Mouse (Mus musculus): ENCODE data around the gene Msh2.
A peak's percentile ranks its signal among the peaks of the same experiment; 100 is the strongest.

Gene Msh2

DNA sequence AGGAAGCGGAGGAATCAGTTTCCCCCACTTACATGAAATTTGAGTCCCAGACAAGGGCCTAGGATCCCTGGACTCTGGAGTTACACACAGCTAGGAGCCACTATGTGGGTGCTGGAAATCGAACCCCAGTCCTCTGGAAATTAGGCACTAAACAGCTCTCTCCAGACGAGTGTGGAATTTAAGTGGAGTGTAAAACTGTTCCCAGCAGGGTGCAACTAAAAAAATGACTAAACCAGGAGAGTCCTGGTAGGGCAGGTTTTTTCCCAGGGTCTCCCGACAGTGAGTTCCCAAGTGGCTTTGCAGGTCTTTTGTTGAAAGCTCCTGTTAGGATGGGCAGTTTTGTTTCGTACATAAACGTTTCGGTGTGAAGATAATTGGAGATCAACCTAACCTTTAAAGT is 52.6 kb downstream of the Msh2 start:
- no peak for DNase-seq

- DNase-seq = no peak
These were observed 54.6 kb downstream of the Msh2 start for GRCm38 (mm10) chr17:87726489-87727356.

DNA sequence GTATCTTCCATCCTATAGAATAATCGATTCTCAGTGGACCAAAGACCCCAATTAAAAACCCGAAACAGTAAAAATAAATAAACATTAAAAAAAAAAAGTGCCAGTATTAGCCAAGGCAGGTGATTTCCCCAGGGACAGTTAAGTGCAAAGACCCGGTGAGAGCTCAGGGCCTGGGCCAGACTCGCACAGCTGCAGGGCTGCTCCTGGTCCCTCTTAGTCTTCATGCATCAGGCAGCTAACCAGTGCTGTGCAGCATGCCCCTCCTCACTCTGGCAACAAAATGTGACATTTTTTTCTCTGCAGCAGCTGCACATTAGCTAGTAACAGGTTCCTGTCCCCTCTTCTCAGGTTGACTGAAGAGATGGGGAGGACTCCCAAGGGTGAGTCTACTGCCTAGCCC is 59.8 kb downstream of the Msh2 start:
- DNase-seq = no peak

- DNase-seq = no peak
These were observed 62.3 kb downstream of the Msh2 start for GRCm38 (mm10) chr17:87734471-87734870.

GRCm38 (mm10) chr17:87737144-87737543 is 65.0 kb downstream of the Msh2 start:
- DNase-seq = peak; percentile 23

GRCm38 (mm10) chr17:87739835-87740234 is 67.7 kb downstream of the Msh2 start:
- DNase-seq = no peak

DNA sequence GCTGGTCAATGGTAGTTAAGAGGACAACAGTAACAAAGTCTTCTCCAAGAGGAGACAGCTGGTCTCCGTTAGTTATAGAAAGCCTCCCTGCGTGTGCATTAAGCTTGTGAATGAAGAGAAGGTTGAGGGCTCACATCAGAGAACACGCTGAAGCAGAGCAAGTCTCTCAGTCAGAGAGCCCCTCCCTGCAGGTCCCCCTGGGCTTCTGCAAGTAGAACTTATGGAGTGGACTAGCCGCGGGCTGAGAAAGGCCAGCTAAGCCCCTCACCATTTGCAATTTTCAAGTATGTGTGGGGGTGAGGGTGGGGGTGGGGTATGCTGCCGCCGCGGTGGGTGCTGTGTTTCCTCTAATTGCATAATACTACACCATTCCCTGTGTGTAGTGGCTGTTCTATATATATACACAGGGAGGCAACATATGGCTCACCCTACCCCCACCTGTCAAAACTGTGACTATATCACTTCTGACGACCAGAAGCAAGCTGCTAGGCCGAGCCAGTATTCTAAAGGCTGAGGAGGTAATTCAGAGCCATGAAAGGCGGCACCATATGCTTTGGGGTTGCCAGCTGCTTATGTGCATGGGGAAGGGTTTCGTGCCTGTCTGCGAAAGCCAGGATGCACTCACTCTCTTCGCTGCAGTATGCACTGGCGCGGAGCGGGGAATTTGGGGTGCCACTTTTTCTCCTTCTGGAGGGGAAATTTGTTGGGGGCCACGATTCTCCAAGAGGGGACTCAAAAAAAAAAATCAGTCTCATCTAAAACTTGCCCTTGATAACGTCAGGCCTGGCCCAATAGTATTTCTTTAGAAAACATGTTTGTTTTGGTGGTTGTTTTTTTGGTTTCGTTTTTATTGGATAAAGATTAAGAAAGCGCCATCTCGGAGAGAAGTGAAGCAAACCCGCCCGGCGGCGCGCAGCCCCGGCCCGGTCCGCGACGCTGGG is 73.1 kb downstream of the Msh2 start:
- peak; percentile 86 for DNase-seq

GRCm38 (mm10) chr17:87745926-87746888 is 74.1 kb downstream of the Msh2 start:
- DNase-seq = peak; percentile 81

- DNase-seq = no peak
These were observed 88.2 kb downstream of the Msh2 start for GRCm38 (mm10) chr17:87760315-87760714.

DNA sequence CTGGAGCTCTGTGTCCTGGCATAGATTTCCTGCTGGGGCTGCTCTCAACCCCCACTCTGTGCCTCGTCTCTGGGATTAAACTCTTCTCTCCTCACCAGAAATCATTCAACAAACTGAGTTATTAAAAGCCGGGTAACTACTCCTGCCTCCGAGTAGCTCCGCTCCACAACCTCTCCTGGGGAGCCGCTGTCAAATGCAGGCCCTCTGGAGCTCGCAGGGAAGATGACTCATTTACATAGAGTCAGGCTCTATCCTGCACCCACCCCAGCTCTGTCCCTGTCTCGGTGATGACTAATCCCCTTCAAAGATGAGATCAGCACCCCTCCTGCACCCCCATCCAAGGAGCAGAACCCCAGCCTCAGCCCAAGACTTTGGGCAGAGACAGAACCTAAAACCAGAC is 91.0 kb downstream of the Msh2 start:
- DNase-seq = no peak

- DNase-seq = no peak
These were observed 92.9 kb downstream of the Msh2 start for GRCm38 (mm10) chr17:87765031-87765430.

DNA sequence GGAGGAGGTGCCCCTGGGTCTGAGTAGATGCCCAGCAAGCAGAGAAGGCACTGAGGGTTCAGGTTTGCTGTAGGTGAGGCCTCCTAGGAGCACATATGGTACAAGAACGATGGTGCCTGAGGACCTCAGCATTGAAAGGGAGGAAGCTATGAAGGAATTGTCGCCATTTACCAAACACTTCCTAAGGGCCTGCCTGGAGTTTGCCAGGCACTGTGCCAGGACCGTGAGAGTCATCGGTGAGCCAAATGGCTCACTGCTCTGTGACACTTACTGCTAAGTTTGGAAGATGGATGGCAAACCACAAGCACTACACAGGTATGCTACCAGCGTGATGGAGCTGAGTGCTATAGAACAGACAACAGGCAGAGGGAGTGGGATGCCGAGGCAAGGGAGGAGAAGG is 94.8 kb downstream of the Msh2 start:
- DNase-seq = no peak

DNA sequence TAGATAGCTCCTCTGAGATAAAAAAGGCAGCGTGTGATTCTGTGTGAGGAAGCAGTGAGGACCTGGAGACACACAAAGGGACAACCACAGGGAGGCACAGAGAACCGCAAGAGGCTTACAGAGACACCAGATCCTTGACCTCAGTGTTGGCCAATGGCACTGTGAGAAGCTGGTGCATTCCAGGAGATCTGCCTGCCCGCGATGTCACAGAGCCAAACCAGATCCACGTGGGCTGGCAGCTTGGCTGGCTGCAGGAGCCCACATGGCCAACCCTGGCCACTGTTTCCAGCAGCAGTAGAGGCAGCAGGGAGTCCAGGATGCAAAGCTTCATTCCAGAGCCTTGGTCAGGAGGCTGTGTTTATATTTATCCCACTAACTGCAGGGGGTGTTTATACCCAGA is 98.6 kb downstream of the Msh2 start:
- no peak for DNase-seq

- DNase-seq = no peak
These were observed 101.0 kb downstream of the Msh2 start for GRCm38 (mm10) chr17:87773175-87773574.

All from retina, postnatal 1 day (tissue).